Mouse (Mus musculus): Measurements from ENCODE around the gene Tbc1d1.

Tbc1d1 gene

GRCm38 (mm10) chr5:64285289-64285688, 129.2 kb downstream of the Tbc1d1 start:
- DNase-seq = no peak

GRCm38 (mm10) chr5:64285851-64286250, 129.7 kb downstream of the Tbc1d1 start:
- no peak for DNase-seq

- no peak for DNase-seq
Observed at GRCm38 (mm10) chr5:64287287-64287686, 131.2 kb downstream of the Tbc1d1 start.

GRCm38 (mm10) chr5:64288031-64288928, 132.2 kb downstream of the Tbc1d1 start:
- DNase-seq = no peak

- DNase-seq = peak; percentile 85
Observed at GRCm38 (mm10) chr5:64289202-64290060, 133.3 kb downstream of the Tbc1d1 start.

- DNase-seq = no peak
Observed at GRCm38 (mm10) chr5:64290061-64290345, 133.9 kb downstream of the Tbc1d1 start.

GRCm38 (mm10) chr5:64291657-64292056, 135.6 kb downstream of the Tbc1d1 start:
- DNase-seq = no peak

- DNase-seq = no peak
Observed at GRCm38 (mm10) chr5:64295621-64296020, 139.5 kb downstream of the Tbc1d1 start.

GRCm38 (mm10) chr5:64296328-64296727, 140.2 kb downstream of the Tbc1d1 start:
- DNase-seq = no peak

GRCm38 (mm10) chr5:64297100-64297499, 141.0 kb downstream of the Tbc1d1 start:
- no peak for DNase-seq

- DNase-seq = no peak
Observed at GRCm38 (mm10) chr5:64298331-64299036, 142.4 kb downstream of the Tbc1d1 start.

- no peak for DNase-seq
Observed at GRCm38 (mm10) chr5:64299508-64300324, 143.6 kb downstream of the Tbc1d1 start.

GRCm38 (mm10) chr5:64301246-64301645, 145.1 kb downstream of the Tbc1d1 start:
- no peak for DNase-seq

- DNase-seq = no peak
Observed at GRCm38 (mm10) chr5:64307289-64307688, 151.2 kb downstream of the Tbc1d1 start.

- DNase-seq = no peak
Observed at GRCm38 (mm10) chr5:64312295-64312694, 156.2 kb downstream of the Tbc1d1 start.

- no peak for DNase-seq
Observed at GRCm38 (mm10) chr5:64313481-64313880, 157.4 kb downstream of the Tbc1d1 start.

GRCm38 (mm10) chr5:64314288-64315052, 158.4 kb downstream of the Tbc1d1 start:
- DNase-seq = no peak

- no peak for DNase-seq
Observed at GRCm38 (mm10) chr5:64315088-64315487, 159.0 kb downstream of the Tbc1d1 start.

GRCm38 (mm10) chr5:64323286-64323685, 167.2 kb downstream of the Tbc1d1 start:
- DNase-seq = no peak

- DNase-seq = no peak
Observed at GRCm38 (mm10) chr5:64324353-64324752, 168.2 kb downstream of the Tbc1d1 start.

- DNase-seq = no peak
Observed at GRCm38 (mm10) chr5:64324920-64325319, 168.8 kb downstream of the Tbc1d1 start.
